Mouse (Mus musculus): ENCODE data around the gene Apoa2. TPM values are rescaled to one million over a fixed set of nuclear protein-coding genes. Genes with fewer than 3 reads are reported as not detected.

The Apoa2 gene
- total RNA-seq, 2 experiments from 2014 or later = 3.7 to 6.9 TPM

DNA sequence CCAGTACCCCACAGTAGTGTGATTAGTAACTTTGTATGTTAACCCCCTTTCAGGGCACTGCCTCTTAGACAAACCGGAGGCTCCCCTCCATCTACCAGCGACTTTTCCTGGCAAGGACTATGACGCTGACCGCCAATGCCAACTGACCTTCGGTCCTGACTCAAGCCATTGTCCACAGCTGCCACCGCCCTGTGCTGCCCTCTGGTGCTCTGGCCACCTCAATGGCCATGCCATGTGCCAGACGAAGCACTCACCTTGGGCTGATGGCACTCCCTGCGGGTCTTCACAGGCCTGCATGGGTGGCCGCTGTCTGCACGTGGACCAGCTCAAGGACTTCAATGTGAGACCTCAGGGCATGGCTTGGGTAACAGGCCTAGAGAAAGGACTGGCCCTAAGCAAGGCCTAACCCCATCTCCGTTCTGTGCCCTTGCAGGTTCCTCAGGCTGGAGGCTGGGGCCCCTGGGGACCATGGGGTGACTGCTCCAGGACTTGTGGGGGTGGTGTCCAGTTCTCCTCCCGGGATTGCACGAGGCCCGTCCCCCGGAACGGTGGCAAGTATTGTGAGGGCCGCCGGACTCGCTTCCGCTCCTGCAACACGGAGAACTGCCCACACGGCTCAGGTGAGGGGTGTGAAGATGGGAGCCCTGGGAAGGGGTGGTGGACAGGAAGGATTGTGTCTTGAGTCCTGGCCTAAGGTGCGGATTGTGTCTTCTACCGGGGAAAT, 31.4 kb downstream of the Apoa2 start:
- no peak for ATAC-seq (replicated peaks; ENCODE audit: poor library complexity, severe bottlenecking)

DNA sequence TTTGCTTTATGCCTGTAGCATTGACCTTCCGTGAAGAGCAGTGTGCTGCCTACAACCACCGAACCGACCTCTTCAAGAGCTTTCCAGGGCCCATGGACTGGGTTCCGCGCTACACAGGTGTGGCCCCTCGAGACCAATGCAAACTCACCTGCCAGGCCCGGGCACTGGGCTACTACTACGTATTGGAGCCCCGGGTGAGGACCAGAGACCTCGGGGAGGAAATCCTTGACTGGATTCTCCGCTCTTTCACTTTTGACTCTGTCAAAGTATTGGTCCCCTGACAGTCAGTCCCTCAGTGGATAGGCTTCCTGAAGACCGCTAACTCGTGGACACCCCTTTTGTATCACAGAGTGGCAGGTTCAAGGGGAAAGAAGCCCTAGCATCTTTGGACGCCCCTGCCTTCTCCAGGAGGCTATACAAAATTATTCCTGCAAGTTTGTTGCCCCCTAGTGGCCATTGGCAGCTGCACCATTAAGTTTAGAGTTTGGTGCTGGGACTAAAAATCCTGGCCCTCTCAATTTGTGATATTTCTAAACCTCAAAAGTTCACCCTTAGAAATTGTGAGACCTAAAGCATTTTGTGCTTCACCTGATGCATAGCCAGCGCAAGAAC, 32.2 kb downstream of the Apoa2 start:
- peak; percentile 39; the same call in 1 of the 2 replicates for ATAC-seq (replicated peaks; ENCODE audit: poor library complexity, severe bottlenecking)

DNA sequence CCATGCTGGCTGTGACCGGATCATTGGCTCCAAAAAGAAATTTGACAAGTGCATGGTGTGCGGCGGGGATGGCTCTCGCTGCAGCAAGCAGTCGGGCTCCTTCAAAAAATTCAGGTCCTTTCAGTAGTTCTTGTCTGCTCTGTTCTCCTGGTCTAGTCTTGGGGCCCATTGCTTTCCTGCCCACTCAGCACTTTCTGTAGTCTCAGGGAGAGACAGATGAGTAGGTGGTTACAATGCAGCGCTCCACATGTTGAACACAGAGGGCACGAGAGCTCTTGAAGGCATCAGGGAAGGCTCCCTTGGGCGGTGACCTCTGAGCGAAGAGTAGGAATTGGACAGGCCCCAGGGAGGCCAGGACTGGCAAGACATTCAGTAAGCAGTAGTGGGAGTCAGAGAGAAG, 32.9 kb downstream of the Apoa2 start:
- ATAC-seq (replicated peaks; ENCODE audit: poor library complexity, severe bottlenecking) = no peak

DNA sequence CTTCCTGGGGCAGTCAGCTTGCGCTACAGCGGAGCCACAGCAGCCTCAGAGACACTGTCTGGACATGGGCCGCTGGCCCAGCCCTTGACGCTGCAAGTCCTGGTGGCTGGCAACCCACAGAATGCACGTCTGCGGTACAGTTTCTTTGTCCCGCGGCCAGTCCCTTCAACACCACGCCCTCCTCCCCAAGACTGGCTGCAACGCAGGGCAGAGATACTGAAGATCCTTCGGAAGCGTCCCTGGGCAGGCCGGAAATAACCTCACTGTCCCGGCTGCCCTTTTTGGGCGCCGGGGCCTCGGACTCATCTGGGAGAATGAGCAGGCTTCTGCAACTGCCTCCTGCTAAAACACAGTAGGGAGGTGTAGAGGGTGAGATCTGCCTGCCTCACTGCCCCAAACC, 34.1 kb downstream of the Apoa2 start:
- ATAC-seq (replicated peaks; ENCODE audit: poor library complexity, severe bottlenecking) = no peak

DNA sequence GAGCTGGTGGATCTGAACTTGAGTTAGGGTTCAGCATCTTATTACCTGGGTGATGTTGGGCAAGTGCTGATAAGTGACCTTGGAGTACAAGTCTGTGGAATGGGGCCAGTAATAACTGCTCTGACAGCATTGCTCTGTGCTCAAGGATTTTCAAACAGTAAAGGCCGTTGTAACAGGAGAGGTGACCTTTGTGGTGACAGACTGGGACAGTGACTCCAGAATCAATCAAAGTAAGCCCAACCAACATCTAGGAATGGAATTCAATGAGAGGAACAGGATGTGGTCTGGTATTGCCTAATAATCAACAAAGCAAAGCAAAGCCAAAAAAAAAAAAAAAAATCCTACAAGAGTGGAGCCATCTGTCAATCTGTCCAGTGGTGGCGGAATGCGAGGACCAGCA, 35.5 kb downstream of the Apoa2 start:
- ATAC-seq (replicated peaks; ENCODE audit: poor library complexity, severe bottlenecking) = peak; percentile 50

DNA sequence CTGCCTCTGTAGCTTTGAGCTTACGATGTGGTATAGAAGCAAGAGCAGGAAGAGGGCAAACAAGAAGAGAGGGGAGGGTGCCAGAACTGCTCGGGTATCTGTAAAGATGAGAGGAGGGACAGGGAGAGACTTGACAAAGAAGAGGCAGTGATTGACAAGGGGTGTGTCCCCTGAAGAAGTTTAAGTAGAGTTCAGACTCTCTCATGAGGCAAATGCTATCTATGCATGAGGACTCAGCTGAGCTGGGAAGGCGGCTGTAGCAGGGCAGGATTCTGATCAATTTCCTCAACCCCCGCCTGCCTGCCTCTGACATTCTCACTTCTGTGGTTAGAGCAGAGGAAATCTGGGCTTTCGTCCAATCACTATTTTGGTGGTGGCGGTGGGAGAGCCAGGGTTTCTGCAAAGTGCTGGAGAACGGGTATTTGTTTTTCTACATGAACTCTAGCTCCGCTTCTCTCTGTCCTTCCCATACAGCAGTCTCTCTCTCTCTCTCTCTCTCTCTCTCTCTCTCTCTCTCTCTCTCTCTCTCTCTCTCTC, 37.8 kb downstream of the Apoa2 start:
- ATAC-seq (replicated peaks; ENCODE audit: poor library complexity, severe bottlenecking) = peak; percentile 66

DNA sequence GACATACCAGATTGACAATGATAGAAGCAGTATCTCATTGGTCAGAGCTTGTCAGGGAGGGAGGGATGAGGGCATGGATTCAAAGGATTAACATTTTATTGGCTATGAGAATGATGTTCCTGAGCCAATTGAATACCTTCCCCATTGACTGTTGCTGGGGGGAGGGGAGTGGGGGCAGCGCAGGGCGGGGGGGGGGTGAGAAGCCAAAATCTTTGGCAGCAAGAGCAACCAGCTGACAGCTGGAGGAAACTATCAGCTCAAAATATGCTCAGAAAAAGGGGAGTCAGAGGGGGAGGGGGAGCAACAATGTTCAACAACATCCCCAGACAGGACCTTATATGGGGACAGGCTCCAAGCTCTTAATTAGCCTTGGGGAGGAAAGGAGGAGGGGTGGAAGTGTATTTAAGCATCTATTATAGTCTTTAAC, 38.3 kb downstream of the Apoa2 start:
- ATAC-seq (replicated peaks; ENCODE audit: poor library complexity, severe bottlenecking) = no peak

DNA sequence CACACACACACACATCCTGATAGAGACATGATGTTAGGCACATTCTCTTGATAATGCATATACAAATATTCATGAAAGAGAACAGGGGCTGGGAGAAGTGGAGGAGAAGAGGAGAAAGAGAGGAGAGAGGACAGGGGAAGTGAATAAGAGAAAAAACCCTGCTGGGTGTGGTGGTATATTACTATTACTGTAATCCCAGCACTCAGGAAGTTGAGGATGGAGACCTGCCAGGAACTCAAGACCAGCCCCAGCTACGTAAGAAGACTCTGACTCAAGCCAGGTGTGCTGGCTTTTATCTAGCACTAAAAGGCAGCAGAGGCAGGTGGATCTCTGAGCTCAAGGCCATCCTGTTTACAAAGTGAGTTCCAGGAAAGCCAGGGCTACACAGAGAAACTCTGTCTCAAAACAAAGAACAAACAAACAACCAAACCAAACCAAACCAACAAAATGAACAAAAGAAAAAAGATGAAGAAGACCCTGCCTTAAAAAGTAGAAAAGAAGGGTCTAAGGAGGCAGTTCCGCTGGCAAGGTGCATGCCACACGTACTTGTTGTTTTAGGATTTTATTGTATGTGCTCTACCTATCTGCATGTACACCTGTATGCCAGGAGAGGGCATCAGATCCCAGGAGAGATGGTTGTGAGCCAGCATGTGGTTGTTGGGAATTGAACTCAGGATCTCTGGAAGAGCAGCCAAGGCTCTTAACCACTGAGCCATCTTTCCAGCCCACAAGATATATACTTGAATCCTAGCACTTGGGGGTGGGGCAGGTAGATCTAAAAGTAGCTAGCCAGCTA, 39.0 kb downstream of the Apoa2 start:
- ATAC-seq (replicated peaks; ENCODE audit: poor library complexity, severe bottlenecking) = peak; percentile 18; the same call in 1 of the 2 replicates

DNA sequence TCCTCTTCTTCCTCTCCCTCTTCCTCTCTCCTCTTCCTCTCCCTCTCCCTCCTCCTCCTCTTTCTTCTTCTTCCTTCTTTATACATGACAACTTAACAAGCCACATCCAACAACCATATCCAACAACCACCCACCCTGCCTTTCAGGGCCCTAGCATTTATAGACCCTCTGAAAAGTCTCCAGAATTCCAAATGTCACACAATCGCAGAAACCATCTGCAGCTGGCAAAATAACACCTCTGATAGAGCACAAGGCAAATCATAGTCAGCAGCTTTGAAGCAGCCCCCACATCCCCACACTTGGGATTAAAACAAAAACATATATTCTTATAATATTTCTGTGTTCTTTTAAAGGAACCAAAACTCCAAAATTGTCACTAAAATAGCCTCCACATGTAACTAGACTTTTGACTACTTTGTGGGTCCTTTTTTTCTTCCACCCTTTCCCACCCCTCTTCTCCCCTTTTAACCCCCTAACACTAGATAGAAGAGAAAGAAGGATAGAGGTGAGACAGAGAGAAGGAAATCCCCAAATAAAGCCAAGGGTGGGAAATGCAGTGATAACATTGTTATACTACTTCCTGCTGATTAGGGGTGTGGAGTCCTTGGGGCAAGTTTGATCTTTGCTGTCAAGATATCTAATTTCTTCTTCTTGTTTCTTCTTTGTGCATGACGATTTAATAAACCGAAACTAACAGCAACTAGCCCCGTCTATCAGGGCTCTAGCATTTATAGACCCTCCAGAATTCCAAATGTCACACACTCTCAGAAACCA, 41.3 kb downstream of the Apoa2 start:
- ATAC-seq (replicated peaks; ENCODE audit: poor library complexity, severe bottlenecking) = no peak

DNA sequence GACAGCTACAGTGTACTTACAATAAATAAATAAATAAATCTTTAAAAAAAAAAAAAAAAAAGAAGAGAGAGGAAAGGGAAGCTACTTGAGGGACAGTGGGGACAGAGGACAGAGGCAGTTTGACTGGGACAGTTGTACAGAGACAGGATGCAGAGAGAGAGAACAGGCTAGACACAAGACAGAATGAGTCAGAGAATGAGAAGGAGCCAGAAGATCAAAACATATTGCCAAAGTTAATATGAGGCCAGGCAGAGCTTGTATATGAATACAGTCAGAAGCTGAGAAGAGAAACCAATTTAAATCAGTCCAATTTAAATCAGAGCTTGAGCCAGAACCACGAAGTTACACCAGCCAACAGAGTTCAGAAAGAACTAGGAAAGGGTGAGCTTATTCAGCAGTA, 43.5 kb downstream of the Apoa2 start:
- no peak for ATAC-seq (replicated peaks; ENCODE audit: poor library complexity, severe bottlenecking)

DNA sequence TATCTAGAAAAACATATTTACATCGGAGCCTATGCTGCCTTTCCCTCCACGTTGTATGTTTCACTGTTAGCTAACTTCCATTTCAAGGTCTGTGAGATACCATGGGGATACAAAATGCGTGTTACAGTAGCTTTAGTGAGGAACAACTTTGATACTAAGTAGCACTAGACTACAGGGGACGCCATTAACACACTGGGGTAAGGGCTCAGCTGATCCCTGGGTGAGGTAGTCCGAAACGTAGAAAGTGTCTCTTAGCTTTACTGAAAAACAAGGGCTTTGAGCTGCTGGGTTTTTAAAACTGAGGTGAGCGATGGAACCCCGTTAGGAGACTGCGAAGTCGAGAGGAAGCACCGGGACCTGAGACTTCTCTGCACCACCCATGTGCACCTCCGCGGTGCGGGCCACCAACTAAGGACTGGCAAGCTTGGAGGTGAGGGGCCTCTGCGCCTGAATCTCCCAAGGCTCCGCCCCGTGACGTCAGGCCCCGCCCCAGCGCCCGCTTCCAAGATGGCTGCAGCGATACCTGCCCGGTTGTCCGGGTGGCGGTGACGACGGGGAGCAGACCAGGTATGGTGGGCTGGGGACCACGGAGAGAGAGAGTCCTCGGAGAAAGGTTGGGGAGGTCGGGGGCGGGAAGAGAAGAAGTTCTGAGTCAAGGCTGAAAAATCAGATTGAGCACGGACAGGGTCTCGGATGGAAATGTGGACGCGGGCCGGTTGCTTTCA, 45.2 kb downstream of the Apoa2 start, which contains the start of gene B4galt3:
TSS of gene B4galt3 (plus strand) at position 481 of the 725 bp plus-strand sequence.
- ATAC-seq (replicated peaks; ENCODE audit: poor library complexity, severe bottlenecking) = peak; percentile 88

DNA sequence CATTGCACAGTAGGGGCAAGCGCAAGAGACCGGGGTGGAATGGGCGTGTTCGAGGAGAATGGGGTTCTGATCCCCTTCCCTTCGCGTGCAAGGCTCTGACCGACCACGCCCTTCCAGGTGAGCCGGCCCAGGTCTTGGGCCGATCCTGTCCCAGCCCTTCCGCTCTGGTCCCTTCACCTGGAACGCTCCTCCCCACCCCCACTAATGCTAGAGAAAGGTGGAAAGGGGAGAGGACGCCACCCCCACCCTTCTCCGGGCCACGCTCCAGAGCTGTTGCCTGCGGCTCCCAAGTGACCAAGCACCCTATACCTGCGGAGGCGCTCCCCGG, 45.7 kb downstream of the Apoa2 start:
- ATAC-seq (replicated peaks; ENCODE audit: poor library complexity, severe bottlenecking) = peak; percentile 28

DNA sequence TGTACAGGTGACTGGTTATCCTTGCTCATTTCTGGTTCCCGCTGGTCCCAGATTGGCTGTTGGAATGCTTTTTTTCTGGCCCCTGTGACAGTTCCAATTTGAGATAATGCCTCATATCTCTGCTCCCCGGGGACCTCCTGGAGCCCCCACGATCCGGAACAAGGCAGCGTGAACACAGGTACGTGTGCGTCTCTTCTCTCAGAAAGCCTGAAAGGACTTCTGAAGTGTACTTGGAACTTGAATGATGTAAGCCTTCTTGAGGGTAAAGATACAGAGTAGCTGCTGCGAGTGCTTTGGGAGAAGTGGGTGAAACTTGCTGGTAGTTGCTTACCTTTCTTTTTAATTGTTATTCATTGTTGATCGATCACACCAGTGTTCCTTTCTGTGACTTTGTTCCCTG, 46.3 kb downstream of the Apoa2 start:
- ATAC-seq (replicated peaks; ENCODE audit: poor library complexity, severe bottlenecking) = no peak

DNA sequence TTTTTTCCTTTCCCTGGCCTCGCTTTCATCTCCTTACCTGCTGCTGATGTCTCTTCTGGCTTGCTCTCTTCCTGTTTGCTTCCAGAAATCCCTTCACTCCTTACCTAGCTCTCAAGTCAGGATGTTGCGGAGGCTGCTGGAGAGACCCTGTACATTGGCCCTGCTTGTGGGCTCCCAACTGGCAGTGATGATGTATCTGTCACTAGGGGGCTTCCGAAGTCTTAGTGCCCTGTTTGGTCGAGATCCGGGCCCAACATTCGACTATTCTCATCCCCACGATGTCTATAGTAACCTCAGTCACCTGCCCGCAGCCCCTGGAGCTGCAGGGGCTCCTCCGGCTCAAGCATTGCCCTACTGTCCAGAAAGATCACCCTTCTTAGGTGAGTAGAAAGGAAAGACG, 46.8 kb downstream of the Apoa2 start:
- ATAC-seq (replicated peaks; ENCODE audit: poor library complexity, severe bottlenecking) = 0 out of 2 replicates have a peak, but pooled peaks have one; percentile 12

DNA sequence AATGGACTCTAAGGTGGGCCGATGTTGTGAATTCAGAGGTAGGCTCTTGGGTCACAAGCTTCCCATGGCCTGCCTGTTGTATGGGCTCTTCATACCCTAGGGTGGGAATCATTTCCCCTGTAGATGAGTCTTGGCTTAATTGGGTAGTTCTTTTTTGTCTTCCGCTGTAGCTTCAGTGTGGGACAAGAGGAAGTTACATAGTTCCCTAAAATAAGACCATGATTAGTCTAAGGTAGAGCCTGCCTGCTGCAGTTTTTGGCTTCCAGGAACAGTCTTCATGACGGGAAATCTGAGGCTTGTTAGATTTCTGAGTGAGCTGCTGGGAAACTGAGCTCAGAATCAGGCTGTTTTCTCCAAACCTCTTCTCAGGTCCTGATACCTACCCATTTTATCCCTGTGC, 47.2 kb downstream of the Apoa2 start:
- peak; percentile 47 for ATAC-seq (replicated peaks; ENCODE audit: poor library complexity, severe bottlenecking)

DNA sequence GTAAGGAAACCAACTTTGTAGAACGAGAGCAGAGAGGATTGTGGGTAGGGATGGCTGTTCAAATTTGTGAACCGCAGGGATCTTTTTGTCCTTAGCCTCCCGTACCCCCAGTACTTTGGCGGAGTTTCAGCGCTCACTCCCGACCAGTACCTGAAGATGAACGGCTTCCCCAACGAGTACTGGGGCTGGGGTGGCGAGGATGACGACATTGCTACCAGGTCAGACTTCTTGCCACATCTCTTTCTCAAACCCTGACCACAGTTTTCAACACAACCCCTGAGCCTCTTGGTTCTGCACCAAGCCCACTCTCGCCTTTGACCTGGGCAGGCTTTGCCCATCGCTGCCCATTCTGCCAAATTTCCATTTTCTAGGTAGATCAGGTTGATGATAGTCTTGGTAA, 49.3 kb downstream of the Apoa2 start:
- peak; percentile 63 for ATAC-seq (replicated peaks; ENCODE audit: poor library complexity, severe bottlenecking)

DNA sequence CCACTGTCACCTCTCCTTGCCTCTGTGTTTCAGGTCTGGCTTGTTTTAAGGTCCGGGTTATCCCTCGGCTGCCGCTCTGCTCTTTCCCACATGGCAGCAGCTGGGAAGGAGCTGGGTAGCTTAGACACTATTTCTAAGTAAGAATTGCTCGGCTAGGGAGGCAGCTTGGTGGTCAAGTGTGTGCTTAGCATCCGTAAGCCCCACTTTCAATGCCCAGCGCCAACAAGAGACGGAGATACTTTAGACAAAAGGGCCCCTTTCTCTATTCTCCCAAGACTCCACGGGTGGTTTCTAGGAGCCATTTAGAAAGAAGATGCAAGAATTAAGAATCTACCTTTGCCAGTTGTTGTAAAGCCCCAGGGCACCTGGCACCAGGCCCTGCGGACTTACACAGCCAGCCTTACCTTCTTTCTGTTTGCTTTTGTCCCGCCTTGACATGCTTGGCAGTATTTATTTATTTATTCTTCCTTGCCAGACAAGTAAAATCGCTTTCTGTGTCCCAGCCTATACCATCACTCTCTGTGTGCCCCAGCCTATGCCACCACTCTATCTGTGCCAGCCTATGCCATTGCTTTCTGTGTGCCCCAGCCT, 50.4 kb downstream of the Apoa2 start:
- no peak for ATAC-seq (replicated peaks; ENCODE audit: poor library complexity, severe bottlenecking)

Data from granulocyte monocyte progenitor cell, adult 5-6 weeks (primary cell).